Mouse (Mus musculus): ENCODE results near the gene Npy. TPM values are rescaled to one million over a fixed set of nuclear protein-coding genes. Genes with fewer than 3 reads are reported as not detected.

Gene Npy
- total RNA-seq (2014; rRNA removed) (0.81 TPM in 1 of 2 replicates, not detected in the other), polyA plus RNA-seq (2012; rRNA removed) (not detected in 2 replicates)

- Histone ChIP-seq H3K27ac (replicated peaks; ENCODE audit: insufficient read depth, low read depth, low read length) (no peak within 1 kb of the TSS), H3K4me3 (ENCODE audit: insufficient read depth, low read depth, low read length) (peak within 1 kb of the TSS; percentile 18; the same call in 1 of the 2 replicates), H3K4me1 (ENCODE audit: control insufficient read depth, insufficient read depth, low read length) (no peaks in the 10 kb centered on the region), H3K27me3 (ENCODE audit: control insufficient read depth, insufficient read depth, low read length) (peaks cover 20% of the 10 kb centered on the region), H3K9ac (ENCODE audit: low read depth, low read length) (no peak within 1 kb of the TSS), H3K79me2 (ENCODE audit: control insufficient read depth, insufficient read depth, low read length) (no peaks in the 10 kb centered on the region), H3K36me3 (ENCODE audit: control insufficient read depth, insufficient read depth, low read length) (no peaks in the 10 kb centered on the region)
- 3% methylated on average over 65 of the region's 66 CpGs for WGBS
- TF ChIP-seq CTCF (IDR thresholded peaks at IDR 0.05; ENCODE audit: low read depth, low read length) (no peak), POLR2A (IDR thresholded peaks at IDR 0.05; ENCODE audit: extremely low read depth, insufficient read depth, low read length) (no peak)
- no peak for DNase-seq (ENCODE audit: extremely low read depth, low read depth, low spot score)
These were observed at the start of gene Npy for GRCm38 (mm10) chr6:49821961-49822870. Npy (plus strand) TSS chr6:49822710.

- WGBS, result 75% methylated on average over 8 of the region's 8 CpGs
- DNase-seq (ENCODE audit: extremely low read depth, low read depth, low spot score), result no peak
- H3K27ac ChIP-seq (replicated peaks; ENCODE audit: insufficient read depth, low read depth, low read length), result no peak overlapping the region
- no peak overlapping the region for H3K9ac ChIP-seq (ENCODE audit: low read depth, low read length)
- H3K4me3 ChIP-seq (ENCODE audit: insufficient read depth, low read depth, low read length), result no peak overlapping the region
- H3K4me1 ChIP-seq (ENCODE audit: control insufficient read depth, insufficient read depth, low read length), result no peaks in the 10 kb centered on the region
- H3K79me2 ChIP-seq (ENCODE audit: control insufficient read depth, insufficient read depth, low read length), result no peaks in the 10 kb centered on the region
- H3K27me3 ChIP-seq (ENCODE audit: control insufficient read depth, insufficient read depth, low read length), result peaks cover 3% of the 10 kb centered on the region; the same call in 1 of the 2 replicates
- H3K36me3 ChIP-seq (ENCODE audit: control insufficient read depth, insufficient read depth, low read length), result no peaks in the 10 kb centered on the region
- no peak for TF ChIP-seq POLR2A (IDR thresholded peaks at IDR 0.05; ENCODE audit: extremely low read depth, insufficient read depth, low read length)
- TF ChIP-seq CTCF (IDR thresholded peaks at IDR 0.05; ENCODE audit: low read depth, low read length), result no peak
These were observed 47.5 kb upstream of the Npy start for GRCm38 (mm10) chr6:49775006-49775405.

- Histone ChIP-seq H3K4me3 (ENCODE audit: insufficient read depth, low read depth, low read length) (no peak overlapping the region), H3K27ac (replicated peaks; ENCODE audit: insufficient read depth, low read depth, low read length) (no peak overlapping the region), H3K9ac (ENCODE audit: low read depth, low read length) (no peak overlapping the region), H3K27me3 (ENCODE audit: control insufficient read depth, insufficient read depth, low read length) (no peaks in the 10 kb centered on the region), H3K79me2 (ENCODE audit: control insufficient read depth, insufficient read depth, low read length) (no peaks in the 10 kb centered on the region), H3K4me1 (ENCODE audit: control insufficient read depth, insufficient read depth, low read length) (no peaks in the 10 kb centered on the region), H3K36me3 (ENCODE audit: control insufficient read depth, insufficient read depth, low read length) (no peaks in the 10 kb centered on the region)
- WGBS, result 80% methylated on average over 13 of the region's 13 CpGs
- no peak for DNase-seq (ENCODE audit: extremely low read depth, low read depth, low spot score)
- no peak for TF ChIP-seq POLR2A (IDR thresholded peaks at IDR 0.05; ENCODE audit: extremely low read depth, insufficient read depth, low read length)
- no peak for TF ChIP-seq CTCF (IDR thresholded peaks at IDR 0.05; ENCODE audit: low read depth, low read length)
These were observed 44.4 kb upstream of the Npy start for GRCm38 (mm10) chr6:49778109-49778508.

- Histone ChIP-seq H3K9ac (ENCODE audit: low read depth, low read length) (no peak overlapping the region), H3K36me3 (ENCODE audit: control insufficient read depth, insufficient read depth, low read length) (no peaks in the 10 kb centered on the region), H3K4me3 (ENCODE audit: insufficient read depth, low read depth, low read length) (no peak overlapping the region), H3K4me1 (ENCODE audit: control insufficient read depth, insufficient read depth, low read length) (no peaks in the 10 kb centered on the region), H3K27me3 (ENCODE audit: control insufficient read depth, insufficient read depth, low read length) (no peaks in the 10 kb centered on the region), H3K27ac (replicated peaks; ENCODE audit: insufficient read depth, low read depth, low read length) (no peak overlapping the region), H3K79me2 (ENCODE audit: control insufficient read depth, insufficient read depth, low read length) (no peaks in the 10 kb centered on the region)
- 91% methylated on average over 9 of the region's 9 CpGs for WGBS
- no peak for DNase-seq (ENCODE audit: extremely low read depth, low read depth, low spot score)
- no peak for TF ChIP-seq POLR2A (IDR thresholded peaks at IDR 0.05; ENCODE audit: extremely low read depth, insufficient read depth, low read length)
- TF ChIP-seq CTCF (IDR thresholded peaks at IDR 0.05; ENCODE audit: low read depth, low read length), result no peak
These were observed 43.8 kb upstream of the Npy start for GRCm38 (mm10) chr6:49778729-49779128.

GRCm38 (mm10) chr6:49779606-49780005, 42.9 kb upstream of the Npy start:
- H3K9ac ChIP-seq (ENCODE audit: low read depth, low read length), result no peak overlapping the region
- TF ChIP-seq CTCF (IDR thresholded peaks at IDR 0.05; ENCODE audit: low read depth, low read length), result no peak
- TF ChIP-seq POLR2A (IDR thresholded peaks at IDR 0.05; ENCODE audit: extremely low read depth, insufficient read depth, low read length), result no peak
- H3K79me2 ChIP-seq (ENCODE audit: control insufficient read depth, insufficient read depth, low read length), result no peaks in the 10 kb centered on the region
- no peak overlapping the region for H3K27ac ChIP-seq (replicated peaks; ENCODE audit: insufficient read depth, low read depth, low read length)
- no peaks in the 10 kb centered on the region for H3K36me3 ChIP-seq (ENCODE audit: control insufficient read depth, insufficient read depth, low read length)
- no peaks in the 10 kb centered on the region for H3K27me3 ChIP-seq (ENCODE audit: control insufficient read depth, insufficient read depth, low read length)
- no peak overlapping the region for H3K4me3 ChIP-seq (ENCODE audit: insufficient read depth, low read depth, low read length)
- H3K4me1 ChIP-seq (ENCODE audit: control insufficient read depth, insufficient read depth, low read length), result no peaks in the 10 kb centered on the region
- DNase-seq (ENCODE audit: extremely low read depth, low read depth, low spot score), result no peak
- 57% methylated on average over 7 of the region's 7 CpGs for WGBS
